Comparison of ENCODE assay signal across 8 mouse cellular contexts in the genomic region with DNA sequence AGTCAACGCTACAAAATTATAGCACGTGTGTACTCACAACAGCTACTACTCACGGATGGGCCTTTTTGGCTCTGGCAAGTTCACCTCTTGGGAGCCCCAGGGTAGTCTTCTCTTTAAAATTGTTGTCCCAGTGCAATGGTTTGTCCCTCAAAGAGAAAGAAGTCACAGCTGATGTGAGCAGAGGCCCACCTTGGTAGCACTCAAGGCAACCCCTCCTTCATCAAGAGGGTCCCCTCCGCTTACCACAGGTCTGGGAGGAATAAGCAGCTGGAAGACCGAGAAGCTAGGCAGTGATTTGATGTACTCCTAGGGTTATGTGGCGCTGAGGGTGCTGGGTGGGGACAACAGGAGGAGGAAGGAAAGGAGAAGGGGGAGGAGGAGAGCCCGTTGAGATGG. TPM values are rescaled to one million over a fixed set of nuclear protein-coding genes. Genes with fewer than 3 reads are reported as not detected.
A peak's percentile ranks its signal among the peaks of the same experiment; 100 is the strongest.
DNase-seq lines count a peak whose midpoint lies in the region; ATAC-seq and TF ChIP-seq lines count a peak whose summit lies in the region.

No protein-coding gene starts in this region.

- H3K36me3 ChIP-seq in heart, embryonic 11.5 days (ENCODE audit: control insufficient read depth, insufficient read depth, low read length): no peaks in the 10 kb centered on the region
- no peaks in the 10 kb centered on the region for H3K36me3 ChIP-seq in ES-Bruce4 (ENCODE audit: control insufficient read depth, insufficient read depth, low read length, poor library complexity, severe bottlenecking)
- H3K36me3 ChIP-seq in hindbrain, embryonic 11.5 days (ENCODE audit: control insufficient read depth, insufficient read depth, low read length): no peaks in the 10 kb centered on the region

- intact Hi-C loops in heart, postnatal 25 days (cut with DNase I): no loop called here

- peaks cover 18% of the 10 kb centered on the region for H3K4me1 ChIP-seq in heart, embryonic 11.5 days (ENCODE audit: control insufficient read depth, insufficient read depth, low read length)
- H3K4me1 ChIP-seq in ES-Bruce4 (ENCODE audit: control insufficient read depth, insufficient read depth, low read length): peaks cover 2% of the 10 kb centered on the region
- H3K4me1 ChIP-seq in hindbrain, embryonic 11.5 days (replicated peaks; ENCODE audit: control insufficient read depth, insufficient read depth, low read length): peaks cover 23% of the 10 kb centered on the region

- H3K27ac ChIP-seq in heart, embryonic 11.5 days (ENCODE audit: low read depth, low read length): no peak overlapping the region
- no peak overlapping the region for H3K27ac ChIP-seq in ES-Bruce4 (ENCODE audit: insufficient read depth, low read length)
- H3K27ac ChIP-seq in hindbrain, embryonic 11.5 days (ENCODE audit: low read depth, low read length): no peak overlapping the region

- peak overlapping the region; percentile 93 for H3K4me2 ChIP-seq in heart, embryonic 11.5 days
- H3K4me2 ChIP-seq in hindbrain, embryonic 11.5 days (replicated peaks; ENCODE audit: low read depth, low read length): peak overlapping the region; percentile 95; the same call in 1 of the 2 replicates

- TF ChIP-seq POLR2A in ES-Bruce4 (IDR thresholded peaks at IDR 0.05; ENCODE audit: insufficient read depth, low read length): no peak

- ATAC-seq in heart, embryonic 11.5 days (replicated peaks; ENCODE audit: insufficient number of reproducible peaks, low FRiP score, low TSS enrichment): no peak
- ATAC-seq in hindbrain, embryonic 11.5 days (ENCODE audit: low FRiP score): no peak
- ATAC-seq in megakaryocyte, adult 5-6 weeks (ENCODE audit: poor library complexity, severe bottlenecking): 0 out of 2 replicates have a peak, but pooled peaks have one; percentile 7
- no peak for ATAC-seq in megakaryocyte-erythroid progenitor cell, adult 5-6 weeks (replicated peaks; ENCODE audit: low FRiP score, low TSS enrichment, poor library complexity, severe bottlenecking)

- H3K9me3 ChIP-seq in heart, embryonic 11.5 days (replicated peaks; ENCODE audit: control insufficient read depth, low read length): no peaks in the 10 kb centered on the region
- H3K9me3 ChIP-seq in ES-Bruce4 (replicated peaks; ENCODE audit: control insufficient read depth, insufficient read depth, low read length, poor library complexity, severe bottlenecking): no peaks in the 10 kb centered on the region
- no peaks in the 10 kb centered on the region for H3K9me3 ChIP-seq in hindbrain, embryonic 11.5 days (ENCODE audit: control insufficient read depth, low read length)

- H3K4me3 ChIP-seq in heart, embryonic 11.5 days (ENCODE audit: low read depth, low read length): peak overlapping the region; percentile 57
- peak overlapping the region; percentile 57 for H3K4me3 ChIP-seq in ES-Bruce4 (ENCODE audit: low read depth, low read length)
- peak overlapping the region; percentile 45; the same call in 1 of the 2 replicates for H3K4me3 ChIP-seq in hindbrain, embryonic 11.5 days (ENCODE audit: low read depth, low read length)

- TF ChIP-seq CTCF in ES-Bruce4 (IDR thresholded peaks at IDR 0.05; ENCODE audit: low read depth, low read length): no peak

- WGBS in heart, embryonic 11.5 days (ENCODE audit: insufficient replicate concordance): 33% methylated on average over 7 of the region's 7 CpGs
- WGBS in hindbrain, embryonic 11.5 days: 36% methylated on average over 6 of the region's 7 CpGs

- no peak for DNase-seq in heart, postnatal 25 days (ENCODE audit: low spot score)
- peak; percentile 35 for DNase-seq in hindbrain, embryonic 11.5 days (ENCODE audit: low spot score)
- DNase-seq in right cerebral cortex, postnatal 10 days (ENCODE audit: low spot score in 2 of 2): no peak
- no peak for DNase-seq in frontal cortex, postnatal 14 days (ENCODE audit: low spot score in 2 of 2)

- H3K27me3 ChIP-seq in heart, embryonic 11.5 days (ENCODE audit: control insufficient read depth, insufficient read depth, low read length): peaks cover 53% of the 10 kb centered on the region
- no peaks in the 10 kb centered on the region for H3K27me3 ChIP-seq in ES-Bruce4 (ENCODE audit: control insufficient read depth, insufficient read depth, low read length, poor library complexity, severe bottlenecking)
- peaks cover 26% of the 10 kb centered on the region for H3K27me3 ChIP-seq in hindbrain, embryonic 11.5 days (ENCODE audit: control insufficient read depth, insufficient read depth, low read length)

- no peak overlapping the region for H3K9ac ChIP-seq in heart, embryonic 11.5 days (ENCODE audit: low read depth, low read length)
- peak overlapping the region; percentile 59 for H3K9ac ChIP-seq in ES-Bruce4 (ENCODE audit: low read depth, poor library complexity, severe bottlenecking)
- H3K9ac ChIP-seq in hindbrain, embryonic 11.5 days (ENCODE audit: low read depth, low read length): no peak overlapping the region; the same call in 1 of the 2 replicates

- TF ChIP-seq EP300 in ES-Bruce4 (IDR thresholded peaks at IDR 0.05; ENCODE audit: insufficient read depth, low read depth, low read length): no peak

RNA-seq across cellular contexts. Expression of gene 1700001O22Rik, which starts 2.8 kb away (rescaled TPM):
- 1.2 and 1.6 TPM in 2 replicates for polyA plus RNA-seq in heart, embryonic 11.5 days (2014; fragmentation: Nextera tagmentation; extraction: Ambion mirVana)
- under 1 TPM; 0.26 to 0.70 TPM for total RNA-seq in heart, postnatal 25 days (2021)
- polyA plus RNA-seq in ES-Bruce4 (2011; ENCODE audit: insufficient read depth, insufficient read length, low read depth, missing spikeins): 2.2 and 2.4 TPM in 2 replicates
- 2.7 and 4.0 TPM in 2 replicates for polyA plus RNA-seq in hindbrain, embryonic 11.5 days (2014; fragmentation: Nextera tagmentation; extraction: Ambion mirVana)
- total RNA-seq in megakaryocyte, adult 5-6 weeks (2015): not detected in 2 replicates
- total RNA-seq in megakaryocyte, adult 5-6 weeks (2017): 0.45 TPM in 1 of 2 replicates, not detected in the other
- total RNA-seq in megakaryocyte-erythroid progenitor cell, adult 5-6 weeks (2014; fragmentation: Nextera tagmentation): 0.54 and 1.2 TPM in 2 replicates
- not detected in 2 replicates for total RNA-seq in megakaryocyte-erythroid progenitor cell, adult 5-6 weeks (2017)

RNA-seq across cellular contexts. Expression of gene Ntmt1, which starts 7.0 kb away (rescaled TPM):
- 82.6 and 87.5 TPM in 2 replicates for polyA plus RNA-seq in heart, embryonic 11.5 days (2014; fragmentation: Nextera tagmentation; extraction: Ambion mirVana)
- 10 to 100 TPM; 30.6 to 31.1 TPM for total RNA-seq in heart, postnatal 25 days (2021)
- polyA plus RNA-seq in ES-Bruce4 (2011; ENCODE audit: insufficient read depth, insufficient read length, low read depth, missing spikeins): 42.6 and 46.3 TPM in 2 replicates
- 108 and 110 TPM in 2 replicates for polyA plus RNA-seq in hindbrain, embryonic 11.5 days (2014; fragmentation: Nextera tagmentation; extraction: Ambion mirVana)
- total RNA-seq in megakaryocyte, adult 5-6 weeks (2015): 4.1 and 9.5 TPM in 2 replicates
- 7.9 TPM in 2 replicates for total RNA-seq in megakaryocyte, adult 5-6 weeks (2017)
- total RNA-seq in megakaryocyte-erythroid progenitor cell, adult 5-6 weeks (2014; fragmentation: Nextera tagmentation): 23.7 and 36.8 TPM in 2 replicates
- total RNA-seq in megakaryocyte-erythroid progenitor cell, adult 5-6 weeks (2017): 9.8 and 14.7 TPM in 2 replicates

RNA-seq across cellular contexts. Expression of gene Asb6, which starts 29.5 kb away (rescaled TPM):
- 20.2 and 22.8 TPM in 2 replicates for polyA plus RNA-seq in heart, embryonic 11.5 days (2014; fragmentation: Nextera tagmentation; extraction: Ambion mirVana)
- total RNA-seq in heart, postnatal 25 days (2021): 1 to 10 TPM; 9.3 to 9.5 TPM
- 18.4 and 19.9 TPM in 2 replicates for polyA plus RNA-seq in ES-Bruce4 (2011; ENCODE audit: insufficient read depth, insufficient read length, low read depth, missing spikeins)
- polyA plus RNA-seq in hindbrain, embryonic 11.5 days (2014; fragmentation: Nextera tagmentation; extraction: Ambion mirVana): 26.0 and 28.5 TPM in 2 replicates
- 4.3 and 6.1 TPM in 2 replicates for total RNA-seq in megakaryocyte, adult 5-6 weeks (2015)
- total RNA-seq in megakaryocyte, adult 5-6 weeks (2017): 12.6 and 17.1 TPM in 2 replicates
- 30.1 and 31.3 TPM in 2 replicates for total RNA-seq in megakaryocyte-erythroid progenitor cell, adult 5-6 weeks (2014; fragmentation: Nextera tagmentation)
- 16.2 and 37.6 TPM in 2 replicates for total RNA-seq in megakaryocyte-erythroid progenitor cell, adult 5-6 weeks (2017)

RNA-seq across cellular contexts. Expression of gene Prrx2, which starts 34.1 kb away (rescaled TPM):
- polyA plus RNA-seq in heart, embryonic 11.5 days (2014; fragmentation: Nextera tagmentation; extraction: Ambion mirVana): 55.8 and 63.2 TPM in 2 replicates
- 1 to 10 TPM in 1 of 2 experiments, under 1 TPM in 1; 0.61 to 1.9 TPM for total RNA-seq in heart, postnatal 25 days (2021)
- polyA plus RNA-seq in ES-Bruce4 (2011; ENCODE audit: insufficient read depth, insufficient read length, low read depth, missing spikeins): 6.5 and 6.9 TPM in 2 replicates
- 36.7 and 39.7 TPM in 2 replicates for polyA plus RNA-seq in hindbrain, embryonic 11.5 days (2014; fragmentation: Nextera tagmentation; extraction: Ambion mirVana)
- not detected in 2 replicates for total RNA-seq in megakaryocyte, adult 5-6 weeks (2015)
- total RNA-seq in megakaryocyte, adult 5-6 weeks (2017): not detected in 2 replicates
- total RNA-seq in megakaryocyte-erythroid progenitor cell, adult 5-6 weeks (2014; fragmentation: Nextera tagmentation): not detected in 2 replicates
- not detected in 2 replicates for total RNA-seq in megakaryocyte-erythroid progenitor cell, adult 5-6 weeks (2017)
